Mouse (Mus musculus): ENCODE data around the gene Cwf19l1. TPM values are rescaled to one million over a fixed set of nuclear protein-coding genes. Genes with fewer than 3 reads are reported as not detected.
A peak's percentile ranks its signal among the peaks of the same experiment; 100 is the strongest.
"Not testable (repeated sequence)": the region's sequence is repeated elsewhere in the genome, so short reads cannot be mapped to it uniquely, and the experiment has no call there.

Gene Cwf19l1
- polyA plus RNA-seq, 1 experiment from 2014 or later = 41.2 TPM

GRCm38 (mm10) chr19:44145702-44146567, 10.3 kb upstream of the Cwf19l1 start, which contains the start of gene Bloc1s2:
Gene Bloc1s2 (minus strand): TSS chr19:44146446.
- peaks cover 16% of the 10 kb centered on the region for H3K4me1 ChIP-seq
- no peaks in the 10 kb centered on the region for H3K9me3 ChIP-seq (replicated peaks)
- H3K27ac ChIP-seq = peak within 1 kb of the TSS; percentile 87
- peak; percentile 89 for DNase-seq (ENCODE audit: low spot score)
- H3K36me3 ChIP-seq = peaks cover 41% of the 10 kb centered on the region
- H3K27me3 ChIP-seq (ENCODE audit: low read depth, poor library complexity, severe bottlenecking) = peaks cover 4% of the 10 kb centered on the region; the same call in 1 of the 2 replicates
- WGBS = 5% methylated on average over 46 of the region's 46 CpGs
- H3K4me3 ChIP-seq = peak within 1 kb of the TSS; percentile 83

GRCm38 (mm10) chr19:44144366-44144765, 8.7 kb upstream of the Cwf19l1 start:
- Histone ChIP-seq H3K9me3 (replicated peaks) (no peaks in the 10 kb centered on the region), H3K36me3 (peaks cover 54% of the 10 kb centered on the region), H3K27me3 (ENCODE audit: low read depth, poor library complexity, severe bottlenecking) (no peaks in the 10 kb centered on the region), H3K27ac (no peak overlapping the region), H3K4me3 (no peak overlapping the region), H3K4me1 (peaks cover 16% of the 10 kb centered on the region)
- DNase-seq (ENCODE audit: low spot score) = no peak
- 95% methylated on average over 9 of the region's 9 CpGs for WGBS

GRCm38 (mm10) chr19:44135960-44136485, 347 bp upstream of the Cwf19l1 start:
- Histone ChIP-seq H3K4me3 (peak overlapping the region; percentile 88), H3K4me1 (peaks cover 8% of the 10 kb centered on the region), H3K27me3 (ENCODE audit: low read depth, poor library complexity, severe bottlenecking) (no peaks in the 10 kb centered on the region), H3K27ac (peak overlapping the region; percentile 96; the same call in 1 of the 2 replicates), H3K36me3 (peaks cover 50% of the 10 kb centered on the region), H3K9me3 (replicated peaks) (no peaks in the 10 kb centered on the region)
- no peak for DNase-seq (ENCODE audit: low spot score)
- 25% methylated on average over 7 of the region's 7 CpGs for WGBS

- Histone ChIP-seq H3K27ac (no peak overlapping the region), H3K27me3 (ENCODE audit: low read depth, poor library complexity, severe bottlenecking) (no peaks in the 10 kb centered on the region), H3K36me3 (peaks cover 54% of the 10 kb centered on the region), H3K9me3 (replicated peaks) (no peaks in the 10 kb centered on the region), H3K4me3 (no peak overlapping the region), H3K4me1 (peaks cover 8% of the 10 kb centered on the region)
- DNase-seq (ENCODE audit: low spot score) = no peak
- WGBS = 92% methylated on average over 5 of the region's 5 CpGs
Observed at GRCm38 (mm10) chr19:44132917-44133316, 2.8 kb downstream of the Cwf19l1 start.

- H3K4me3 ChIP-seq = no peak overlapping the region
- no peak for DNase-seq (ENCODE audit: low spot score)
- no peaks in the 10 kb centered on the region for H3K9me3 ChIP-seq (replicated peaks)
- H3K27ac ChIP-seq = no peak overlapping the region
- no peaks in the 10 kb centered on the region for H3K4me1 ChIP-seq
- WGBS = 95% methylated on average over 2 of the region's 2 CpGs
- H3K36me3 ChIP-seq = peaks cover 90% of the 10 kb centered on the region
- no peaks in the 10 kb centered on the region for H3K27me3 ChIP-seq (ENCODE audit: low read depth, poor library complexity, severe bottlenecking)
Observed at GRCm38 (mm10) chr19:44128560-44128959, 7.1 kb downstream of the Cwf19l1 start.

GRCm38 (mm10) chr19:44127729-44128497, 7.8 kb downstream of the Cwf19l1 start:
- Histone ChIP-seq H3K4me3 (no peak overlapping the region), H3K27ac (no peak overlapping the region), H3K36me3 (peaks cover 93% of the 10 kb centered on the region), H3K4me1 (no peaks in the 10 kb centered on the region), H3K27me3 (ENCODE audit: low read depth, poor library complexity, severe bottlenecking) (no peaks in the 10 kb centered on the region), H3K9me3 (replicated peaks) (no peaks in the 10 kb centered on the region)
- WGBS = 94% methylated on average over 10 of the region's 10 CpGs
- no peak for DNase-seq (ENCODE audit: low spot score)

- no peaks in the 10 kb centered on the region for H3K9me3 ChIP-seq (replicated peaks)
- peaks cover 97% of the 10 kb centered on the region for H3K36me3 ChIP-seq
- no peak overlapping the region for H3K27ac ChIP-seq
- 92% methylated on average over 7 of the region's 7 CpGs for WGBS
- no peaks in the 10 kb centered on the region for H3K4me1 ChIP-seq
- no peak for DNase-seq (ENCODE audit: low spot score)
- H3K4me3 ChIP-seq = no peak overlapping the region
- no peaks in the 10 kb centered on the region for H3K27me3 ChIP-seq (ENCODE audit: low read depth, poor library complexity, severe bottlenecking)
Observed at GRCm38 (mm10) chr19:44121137-44121536, 14.5 kb downstream of the Cwf19l1 start.

- H3K27me3 ChIP-seq (ENCODE audit: low read depth, poor library complexity, severe bottlenecking); H3K4me1 ChIP-seq; H3K27ac ChIP-seq; DNase-seq (ENCODE audit: low spot score); H3K4me3 ChIP-seq; H3K9me3 ChIP-seq (replicated peaks): not testable (repeated sequence)
- peaks cover 97% of the 10 kb centered on the region for H3K36me3 ChIP-seq
- 94% methylated on average over 9 of the region's 9 CpGs for WGBS
Observed at GRCm38 (mm10) chr19:44120686-44121085, 15.0 kb downstream of the Cwf19l1 start.

GRCm38 (mm10) chr19:44117793-44118192, 17.9 kb downstream of the Cwf19l1 start:
- DNase-seq (ENCODE audit: low spot score) = no peak

GRCm38 (mm10) chr19:44111706-44112105, 24.0 kb downstream of the Cwf19l1 start:
- no peaks in the 10 kb centered on the region for H3K27me3 ChIP-seq (ENCODE audit: low read depth, poor library complexity, severe bottlenecking)
- no peaks in the 10 kb centered on the region for H3K9me3 ChIP-seq (replicated peaks)
- no peak for DNase-seq (ENCODE audit: low spot score)
- no peak overlapping the region for H3K27ac ChIP-seq
- WGBS = 69% methylated on average over 7 of the region's 7 CpGs
- H3K4me3 ChIP-seq = no peak overlapping the region
- peaks cover 7% of the 10 kb centered on the region for H3K4me1 ChIP-seq
- peaks cover 71% of the 10 kb centered on the region for H3K36me3 ChIP-seq

More at GRCm38 (mm10) chr19:44117793-44118192, 17.9 kb downstream of the Cwf19l1 start:
- no peaks in the 10 kb centered on the region for H3K27me3 ChIP-seq (ENCODE audit: low read depth, poor library complexity, severe bottlenecking)
- peaks cover 92% of the 10 kb centered on the region for H3K36me3 ChIP-seq
- no peak overlapping the region for H3K27ac ChIP-seq
- no peak overlapping the region for H3K4me3 ChIP-seq
- H3K9me3 ChIP-seq (replicated peaks) = no peaks in the 10 kb centered on the region
- H3K4me1 ChIP-seq = no peaks in the 10 kb centered on the region

- Histone ChIP-seq H3K27me3 (ENCODE audit: low read depth, poor library complexity, severe bottlenecking) (no peaks in the 10 kb centered on the region), H3K27ac (no peak overlapping the region), H3K4me3 (no peak overlapping the region), H3K9me3 (replicated peaks) (no peaks in the 10 kb centered on the region), H3K36me3 (peaks cover 61% of the 10 kb centered on the region), H3K4me1 (peaks cover 14% of the 10 kb centered on the region)
- 93% methylated on average over 9 of the region's 9 CpGs for WGBS
- DNase-seq (ENCODE audit: low spot score) = no peak
Observed at GRCm38 (mm10) chr19:44110356-44110755, 25.3 kb downstream of the Cwf19l1 start.

GRCm38 (mm10) chr19:44108996-44109395, 26.7 kb downstream of the Cwf19l1 start:
- Histone ChIP-seq H3K9me3 (replicated peaks) (no peaks in the 10 kb centered on the region), H3K4me1 (peaks cover 14% of the 10 kb centered on the region), H3K27me3 (ENCODE audit: low read depth, poor library complexity, severe bottlenecking) (no peaks in the 10 kb centered on the region), H3K4me3 (no peak overlapping the region), H3K36me3 (peaks cover 49% of the 10 kb centered on the region), H3K27ac (no peak overlapping the region)
- DNase-seq (ENCODE audit: low spot score) = no peak

Measured in limb, embryonic 10.5 days (tissue).